Mouse (Mus musculus) kidney, embryonic 16.5 days (tissue): ENCODE measurements around the gene Olfr353. TPM values are rescaled to one million over a fixed set of nuclear protein-coding genes. Genes with fewer than 3 reads are reported as not detected.

Source experiments
- ATAC-seq: fragments of 200-750 bp; cut with Nextera tagmentation; 2 replicates; pipeline ENCODE4 v1.8.0; 2017; ENCODE audit warnings: moderate TSS enrichment; ENCODE audit not compliant: low FRiP score, low TSS enrichment
- H3K27ac ChIP-seq: fragments of 300-500 bp; sonication (generic); 2 replicates; pipeline ENCODE4 v1.5.1; 2014; ENCODE audit warnings: low read length
- H3K27me3 ChIP-seq: fragments of 300-500 bp; sonication (generic); 2 replicates; pipeline ENCODE4 v1.6.1; 2014; ENCODE audit warnings: low read length, control low read depth, mixed read lengths; ENCODE audit not compliant: insufficient read depth
- H3K36me3 ChIP-seq: fragments of 300-500 bp; sonication (generic); 2 replicates; pipeline ENCODE4 v1.6.1; 2014; ENCODE audit warnings: low read length, control low read depth, mixed read lengths; ENCODE audit not compliant: insufficient read depth
- H3K4me1 ChIP-seq: fragments of 300-500 bp; sonication (generic); 2 replicates; pipeline ENCODE4 v1.6.1; 2014; ENCODE audit warnings: low read length, control low read depth, mixed read lengths; ENCODE audit not compliant: insufficient read depth
- H3K4me2 ChIP-seq: fragments of 300-500 bp; sonication (generic); replicated peaks from 2 replicates; pipeline ENCODE4 v1.6.1; 2014; ENCODE audit warnings: low read depth, low read length
- H3K4me3 ChIP-seq: fragments of 300-500 bp; sonication (generic); 2 replicates; pipeline ENCODE4 v1.5.1; 2014; ENCODE audit warnings: mild to moderate bottlenecking, low read length
- H3K9ac ChIP-seq: fragments of 300-500 bp; sonication (generic); replicated peaks from 2 replicates; pipeline ENCODE4 v1.6.1; 2014; ENCODE audit warnings: low read length
- H3K9me3 ChIP-seq: fragments of 300-500 bp; sonication (generic); 2 replicates; pipeline ENCODE4 v1.6.1; 2016; ENCODE audit warnings: low read length, control low read depth
- WGBS: fragments of 180-500 bp; shearing (Covaris S2); extraction: QIAGEN DNeasy Blood & Tissue Kit; methylation state at CpG from one replicate; pipeline ENCODE4 v1.1.7; 2014; 5-methylcytosine and 5-hydroxymethylcytosine counted together
- polyA plus RNA-seq: library from polyadenylated mRNA; unstranded; fragments of >200 nt; fragmentation: Nextera tagmentation; extraction: Ambion mirVana; gene quantifications from 2 replicates; pipeline ENCODE4 v1.2.1, GENCODE M21; 2015

Olfr353 gene
- not detected in 2 replicates for polyA plus RNA-seq

DNA sequence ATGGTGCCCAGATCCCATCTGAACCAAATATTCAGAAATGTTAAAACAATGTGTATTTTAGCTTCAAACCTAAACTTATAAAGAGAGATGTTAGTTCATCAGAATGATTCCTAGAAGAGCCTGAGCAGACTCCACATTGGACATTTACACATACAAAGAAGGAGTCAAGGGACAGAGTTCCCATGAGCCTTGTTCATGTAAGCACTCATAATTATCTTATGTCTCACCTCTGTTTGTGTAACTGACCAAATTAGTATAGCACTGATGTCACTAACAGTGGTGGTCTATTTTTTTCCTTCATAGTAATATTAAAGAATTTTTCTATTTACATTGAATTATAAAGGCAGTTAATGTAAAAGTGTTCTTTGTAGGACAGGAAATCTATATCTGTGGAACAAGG is at the start of gene Olfr353:
Gene Olfr353 (minus strand): TSS at position 101 of the 400 bp plus-strand sequence.
- Histone ChIP-seq H3K9me3 (peaks cover 9% of the 10 kb centered on the region; the same call in 1 of the 2 replicates), H3K9ac (no peak within 1 kb of the TSS), H3K4me1 (no peaks in the 10 kb centered on the region), H3K4me2 (no peak within 1 kb of the TSS), H3K4me3 (no peak within 1 kb of the TSS), H3K27ac (no peak within 1 kb of the TSS), H3K27me3 (no peaks in the 10 kb centered on the region), H3K36me3 (no peaks in the 10 kb centered on the region)
- no peak for ATAC-seq

DNA sequence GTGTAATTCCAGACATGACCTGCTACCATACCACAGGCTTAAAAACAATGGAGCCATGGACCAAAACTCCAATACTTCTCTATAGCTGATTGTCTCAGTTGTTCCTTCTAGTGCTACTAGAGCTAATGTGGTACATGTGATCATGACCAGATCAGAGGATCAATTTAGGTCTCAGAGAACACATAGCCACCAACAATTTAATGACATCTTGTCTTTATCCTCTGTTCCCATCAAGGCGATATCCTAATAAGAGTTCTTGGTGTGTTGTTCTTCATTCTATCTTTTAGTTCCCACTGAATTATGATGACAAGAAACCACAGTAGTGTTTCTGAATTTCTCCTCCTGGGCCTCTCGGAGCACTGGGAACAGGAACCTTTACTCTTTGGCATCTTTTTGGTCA is 44.1 kb upstream of the Olfr353 start, which contains the start of gene Olfr356:
Gene Olfr356 (plus strand): TSS at position 301 of the 400 bp plus-strand sequence.
- ATAC-seq = no peak
- no peaks in the 10 kb centered on the region for H3K36me3 ChIP-seq
- H3K27me3 ChIP-seq = no peaks in the 10 kb centered on the region
- 90% methylated on average over 2 of the region's 2 CpGs for WGBS
- H3K4me3 ChIP-seq = no peak within 1 kb of the TSS
- no peak within 1 kb of the TSS for H3K27ac ChIP-seq
- H3K9ac ChIP-seq = no peak within 1 kb of the TSS
- no peaks in the 10 kb centered on the region for H3K9me3 ChIP-seq
- no peaks in the 10 kb centered on the region for H3K4me1 ChIP-seq
- H3K4me2 ChIP-seq = no peak within 1 kb of the TSS

DNA sequence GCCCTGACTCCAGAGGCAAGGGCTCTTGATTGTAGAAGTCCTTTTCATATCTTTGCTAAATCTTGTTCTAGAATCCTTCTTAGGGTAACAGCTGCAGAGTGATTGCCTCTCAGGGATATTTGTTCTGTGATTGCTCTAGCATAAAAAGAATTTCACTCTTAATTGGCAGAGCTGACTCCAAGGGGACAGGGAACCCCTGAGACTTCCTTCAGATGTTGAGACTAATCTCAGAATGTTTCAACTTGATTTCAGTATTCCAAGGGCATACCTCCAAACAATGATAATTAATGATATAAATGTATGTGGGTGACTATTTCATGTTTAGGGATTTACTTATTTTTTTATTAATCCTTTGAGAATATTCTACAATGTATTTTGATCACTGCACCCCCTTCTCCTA is 36.1 kb upstream of the Olfr353 start, which contains the start of gene Olfr355:
Gene Olfr355 (minus strand): TSS at position 101 of the 400 bp plus-strand sequence.
- Histone ChIP-seq H3K4me3 (no peak within 1 kb of the TSS), H3K27ac (no peak within 1 kb of the TSS), H3K9me3 (0 out of 2 replicates have a peak, but pooled peaks cover 6% of the 10 kb centered on the region), H3K9ac (no peak within 1 kb of the TSS), H3K27me3 (no peaks in the 10 kb centered on the region), H3K4me1 (no peaks in the 10 kb centered on the region), H3K36me3 (no peaks in the 10 kb centered on the region), H3K4me2 (no peak within 1 kb of the TSS)
- no peak for ATAC-seq

DNA sequence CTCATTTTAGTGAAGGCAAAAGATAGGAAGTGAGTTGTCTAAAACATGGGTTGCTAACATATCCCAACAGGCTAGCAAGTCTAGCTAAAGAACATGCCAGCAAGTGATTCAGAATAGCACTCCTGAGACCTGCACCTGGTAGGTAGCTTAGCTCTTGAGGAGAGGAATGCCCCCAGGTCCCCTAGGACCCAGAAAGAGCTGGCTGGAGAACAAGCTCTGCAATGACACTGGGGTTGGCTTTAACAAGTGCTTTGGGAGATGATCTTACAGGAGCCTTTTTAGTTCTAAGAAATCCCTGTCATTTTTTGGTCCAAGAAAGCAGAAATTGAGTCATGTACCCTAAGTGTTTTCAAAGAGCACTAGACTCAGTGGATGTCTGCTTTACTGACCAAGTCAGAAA is 12.6 kb upstream of the Olfr353 start, which contains the start of gene Olfr354:
Gene Olfr354 (plus strand): TSS at position 301 of the 400 bp plus-strand sequence.
- no peaks in the 10 kb centered on the region for H3K27me3 ChIP-seq
- H3K36me3 ChIP-seq = no peaks in the 10 kb centered on the region
- H3K4me3 ChIP-seq = no peak within 1 kb of the TSS
- no peak within 1 kb of the TSS for H3K4me2 ChIP-seq
- no peaks in the 10 kb centered on the region; the same call in 1 of the 2 replicates for H3K9me3 ChIP-seq
- H3K27ac ChIP-seq = no peak within 1 kb of the TSS
- no peak within 1 kb of the TSS for H3K9ac ChIP-seq
- no peak for ATAC-seq
- H3K4me1 ChIP-seq = no peaks in the 10 kb centered on the region

DNA sequence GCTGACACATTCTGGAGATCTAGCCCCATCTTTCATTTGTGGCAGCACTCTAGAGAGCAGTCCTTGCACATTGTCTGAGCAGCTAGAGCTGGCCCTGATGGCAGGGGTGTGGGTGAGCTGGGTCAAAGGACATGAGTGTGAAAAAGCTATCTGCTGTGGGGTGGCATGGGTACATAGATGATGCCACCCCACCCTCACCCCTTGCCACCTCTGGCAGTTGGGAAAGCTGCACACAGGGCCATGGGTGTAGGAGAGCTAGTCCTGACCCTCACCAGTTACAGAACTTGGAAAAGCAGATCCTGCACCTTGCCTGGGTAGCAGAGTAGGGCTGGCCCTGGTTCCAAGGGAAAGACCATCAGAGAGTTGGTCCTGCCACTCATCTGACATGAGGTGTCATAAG is 4.4 kb upstream of the Olfr353 start:
- H3K27me3 ChIP-seq = no peaks in the 10 kb centered on the region
- no peaks in the 10 kb centered on the region for H3K36me3 ChIP-seq
- no peak overlapping the region for H3K27ac ChIP-seq
- H3K4me3 ChIP-seq = no peak overlapping the region
- no peak overlapping the region for H3K4me2 ChIP-seq
- peaks cover 12% of the 10 kb centered on the region for H3K9me3 ChIP-seq
- ATAC-seq = no peak
- no peaks in the 10 kb centered on the region for H3K4me1 ChIP-seq
- H3K9ac ChIP-seq = no peak overlapping the region

DNA sequence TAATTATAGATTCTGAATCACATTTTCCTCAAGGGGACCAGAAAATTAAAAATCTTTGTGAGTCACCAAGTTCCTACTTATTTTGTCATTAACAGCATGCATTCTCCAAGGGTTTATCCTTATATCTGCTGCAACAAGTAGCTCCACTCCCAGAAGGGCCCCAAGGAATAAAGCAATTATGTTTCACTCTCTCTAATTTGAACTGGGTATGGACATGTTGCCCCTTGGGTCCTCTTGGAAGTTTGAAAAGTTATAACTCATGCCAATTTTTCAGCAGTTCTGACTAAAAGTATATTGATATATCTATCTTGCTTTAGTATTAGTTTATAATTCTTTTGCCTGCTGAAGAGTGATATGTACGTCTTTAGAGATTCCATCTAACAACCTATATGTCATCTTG is 24.6 kb downstream of the Olfr353 start, which contains the start of gene Olfr352:
Gene Olfr352 (plus strand): TSS at position 301 of the 400 bp plus-strand sequence.
- H3K4me2 ChIP-seq = no peak within 1 kb of the TSS
- H3K9me3 ChIP-seq = peaks cover 14% of the 10 kb centered on the region; the same call in 1 of the 2 replicates
- no peak for ATAC-seq
- no peaks in the 10 kb centered on the region for H3K27me3 ChIP-seq
- H3K4me3 ChIP-seq = no peak within 1 kb of the TSS
- 81% methylated on average over 1 of the region's 1 CpGs for WGBS
- no peaks in the 10 kb centered on the region for H3K36me3 ChIP-seq
- no peak within 1 kb of the TSS for H3K9ac ChIP-seq
- no peak within 1 kb of the TSS for H3K27ac ChIP-seq
- H3K4me1 ChIP-seq = no peaks in the 10 kb centered on the region

DNA sequence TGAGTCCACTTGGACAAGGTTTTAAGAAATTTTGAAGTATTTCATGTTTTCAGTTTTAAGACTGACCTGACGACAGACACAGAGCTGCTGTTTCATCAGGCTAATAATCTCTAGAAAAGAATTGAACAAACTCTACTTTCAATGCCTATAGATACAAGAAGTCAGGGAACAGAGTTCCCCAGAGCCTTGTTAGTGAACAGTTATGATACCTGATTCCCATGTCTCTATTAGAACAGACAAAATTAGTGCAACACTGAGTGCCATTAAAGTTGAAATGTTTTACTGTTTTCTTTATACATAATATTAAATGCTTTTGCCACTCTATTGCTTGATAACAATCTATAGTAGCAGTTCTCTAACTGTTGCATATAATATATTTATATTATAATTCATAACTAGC is 30.2 kb downstream of the Olfr353 start, which contains the start of gene Olfr351:
Gene Olfr351 (minus strand): TSS at position 101 of the 400 bp plus-strand sequence.
- Histone ChIP-seq H3K9me3 (peaks cover 13% of the 10 kb centered on the region), H3K36me3 (no peaks in the 10 kb centered on the region), H3K27me3 (no peaks in the 10 kb centered on the region), H3K9ac (no peak within 1 kb of the TSS), H3K27ac (no peak within 1 kb of the TSS), H3K4me3 (no peak within 1 kb of the TSS), H3K4me2 (no peak within 1 kb of the TSS), H3K4me1 (no peaks in the 10 kb centered on the region)
- 88% methylated on average over 1 of the region's 1 CpGs for WGBS
- ATAC-seq = no peak

DNA sequence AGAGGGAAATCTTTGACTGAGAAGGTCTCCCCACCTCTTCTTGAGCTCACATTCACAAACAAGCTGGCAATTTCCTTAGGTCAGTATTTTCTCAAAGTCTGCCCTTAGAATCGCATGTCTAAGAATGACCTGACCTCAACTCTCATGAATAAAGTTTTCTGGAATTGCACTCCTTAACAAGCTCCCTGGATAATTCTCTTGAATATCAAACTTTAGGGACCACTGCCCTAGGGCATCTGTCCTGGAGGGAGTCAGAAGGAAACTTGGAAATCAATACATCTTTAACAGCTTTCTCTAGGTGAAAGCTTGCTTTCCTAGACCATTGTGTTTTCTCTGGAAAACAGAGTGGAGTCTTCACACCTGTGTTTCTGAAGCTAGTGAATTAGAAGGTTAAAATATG is 46.7 kb downstream of the Olfr353 start, which contains the start of gene Olfr350:
Gene Olfr350 (plus strand): TSS at position 301 of the 400 bp plus-strand sequence.
- H3K4me1 ChIP-seq = no peaks in the 10 kb centered on the region
- H3K4me3 ChIP-seq = no peak within 1 kb of the TSS
- H3K9ac ChIP-seq = no peak within 1 kb of the TSS
- WGBS = 83% methylated on average over 1 of the region's 1 CpGs
- no peaks in the 10 kb centered on the region for H3K27me3 ChIP-seq
- no peak within 1 kb of the TSS for H3K27ac ChIP-seq
- no peak within 1 kb of the TSS for H3K4me2 ChIP-seq
- H3K9me3 ChIP-seq = peaks cover 8% of the 10 kb centered on the region; the same call in 1 of the 2 replicates
- H3K36me3 ChIP-seq = no peaks in the 10 kb centered on the region
- no peak for ATAC-seq

Other genes starting within 250 kb of the Olfr353 start
- not detected in 2 replicates for gene Olfr346, start 207.1 kb downstream of the Olfr353 start, polyA plus RNA-seq
- gene Olfr347, start 161.0 kb downstream of the Olfr353 start, polyA plus RNA-seq = not detected in 2 replicates
- not detected in 2 replicates for gene Olfr348, start 108.7 kb downstream of the Olfr353 start, polyA plus RNA-seq
- not detected in 2 replicates for gene Olfr50, start 102.4 kb downstream of the Olfr353 start, polyA plus RNA-seq
- gene Olfr3, start 75.9 kb downstream of the Olfr353 start, polyA plus RNA-seq = not detected in 2 replicates
- not detected in 2 replicates for gene Olfr350, start 46.6 kb downstream of the Olfr353 start, polyA plus RNA-seq
- gene Olfr351, start 30.3 kb downstream of the Olfr353 start, polyA plus RNA-seq = not detected in 2 replicates
- gene Olfr352, start 24.5 kb downstream of the Olfr353 start, polyA plus RNA-seq = not detected in 2 replicates
- gene Olfr354, start 12.7 kb upstream of the Olfr353 start, polyA plus RNA-seq = not detected in 2 replicates
- gene Olfr355, start 36.0 kb upstream of the Olfr353 start, polyA plus RNA-seq = not detected in 2 replicates
- not detected in 2 replicates for gene Olfr356, start 44.2 kb upstream of the Olfr353 start, polyA plus RNA-seq
- gene Olfr357, start 100.9 kb upstream of the Olfr353 start, polyA plus RNA-seq = not detected in 2 replicates
- not detected in 2 replicates for gene Olfr358, start 116.4 kb upstream of the Olfr353 start, polyA plus RNA-seq
- not detected in 2 replicates for gene Olfr360, start 172.8 kb upstream of the Olfr353 start, polyA plus RNA-seq
- gene Olfr361, start 196.4 kb upstream of the Olfr353 start, polyA plus RNA-seq = not detected in 2 replicates
- not detected in 2 replicates for gene Olfr362, start 225.0 kb upstream of the Olfr353 start, polyA plus RNA-seq
- gene Olfr364-ps1, start 246.4 kb upstream of the Olfr353 start, polyA plus RNA-seq = not detected in 2 replicates